Mouse (Mus musculus): ENCODE measurements around the gene Map2k5. TPM values are rescaled to one million over a fixed set of nuclear protein-coding genes. Genes with fewer than 3 reads are reported as not detected.
A peak's percentile ranks its signal among the peaks of the same experiment; 100 is the strongest.

The Map2k5 gene
- polyA plus RNA-seq, 1 experiment from 2014 or later, result 31.6 TPM

DNA sequence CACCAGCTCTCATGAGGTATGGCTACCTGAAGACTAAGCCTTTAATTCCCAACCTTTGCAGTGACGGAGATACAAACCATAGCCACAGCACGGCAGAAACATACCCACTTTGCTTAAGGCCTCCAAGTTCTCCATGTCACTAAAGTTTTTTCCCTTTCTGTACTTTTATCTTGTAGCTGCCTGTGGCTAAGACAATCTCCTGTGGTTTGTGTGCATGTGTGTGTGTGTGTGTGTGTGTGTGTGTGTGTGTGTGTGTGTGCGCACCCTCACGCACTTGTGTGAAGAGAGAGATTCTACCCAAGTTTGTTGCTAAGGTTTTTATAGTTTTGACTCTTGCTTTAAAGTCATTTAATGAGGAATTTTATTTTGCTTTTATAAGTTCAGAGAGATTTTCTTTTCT lies 5.1 kb upstream of the Map2k5 start:
- ATAC-seq (ENCODE audit: insufficient number of reproducible peaks, insufficient read depth, low FRiP score, low read depth), result no peak
- Histone ChIP-seq H3K9ac (replicated peaks; ENCODE audit: low read depth, low read length) (no peak overlapping the region), H3K4me1 (ENCODE audit: control insufficient read depth, insufficient read depth, low read length) (no peaks in the 10 kb centered on the region), H3K27ac (ENCODE audit: low read length) (no peak overlapping the region), H3K4me3 (ENCODE audit: low read depth, low read length) (no peak overlapping the region), H3K36me3 (ENCODE audit: control insufficient read depth, insufficient read depth, low read length) (no peaks in the 10 kb centered on the region), H3K9me3 (ENCODE audit: control insufficient read depth, low read depth, low read length) (no peaks in the 10 kb centered on the region), H3K27me3 (ENCODE audit: control insufficient read depth, insufficient read depth, low read length) (no peaks in the 10 kb centered on the region), H3K4me2 (replicated peaks; ENCODE audit: low read depth, low read length) (no peak overlapping the region)
- WGBS, result 95% methylated on average over 4 of the region's 4 CpGs

DNA sequence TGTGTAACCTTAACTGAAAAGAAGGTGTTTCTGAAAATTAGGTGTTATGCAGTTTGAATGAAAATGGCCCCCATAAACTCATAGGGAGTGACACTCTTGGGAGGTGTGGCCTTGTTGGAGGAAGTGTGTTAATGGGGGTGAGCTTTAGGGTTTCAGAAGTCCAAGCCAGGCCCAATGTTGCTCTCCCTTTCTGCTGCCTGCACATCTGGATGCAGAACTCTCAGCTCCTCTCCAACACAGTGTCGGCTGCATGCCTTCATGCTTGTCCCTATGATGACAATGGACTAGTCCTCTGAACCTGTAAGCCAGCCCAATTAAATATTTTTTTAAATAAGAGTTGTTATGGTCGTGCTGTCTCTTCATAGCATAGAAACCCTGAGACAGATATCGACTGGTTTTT lies 2.6 kb upstream of the Map2k5 start:
- no peak for ATAC-seq (ENCODE audit: insufficient number of reproducible peaks, insufficient read depth, low FRiP score, low read depth)
- Histone ChIP-seq H3K27ac (ENCODE audit: low read length) (no peak overlapping the region), H3K4me1 (ENCODE audit: control insufficient read depth, insufficient read depth, low read length) (peaks cover 12% of the 10 kb centered on the region; the same call in 1 of the 2 replicates), H3K36me3 (ENCODE audit: control insufficient read depth, insufficient read depth, low read length) (no peaks in the 10 kb centered on the region), H3K9ac (replicated peaks; ENCODE audit: low read depth, low read length) (no peak overlapping the region), H3K4me3 (ENCODE audit: low read depth, low read length) (no peak overlapping the region), H3K4me2 (replicated peaks; ENCODE audit: low read depth, low read length) (no peak overlapping the region), H3K9me3 (ENCODE audit: control insufficient read depth, low read depth, low read length) (no peaks in the 10 kb centered on the region), H3K27me3 (ENCODE audit: control insufficient read depth, insufficient read depth, low read length) (no peaks in the 10 kb centered on the region)
- 85% methylated on average over 3 of the region's 3 CpGs for WGBS

DNA sequence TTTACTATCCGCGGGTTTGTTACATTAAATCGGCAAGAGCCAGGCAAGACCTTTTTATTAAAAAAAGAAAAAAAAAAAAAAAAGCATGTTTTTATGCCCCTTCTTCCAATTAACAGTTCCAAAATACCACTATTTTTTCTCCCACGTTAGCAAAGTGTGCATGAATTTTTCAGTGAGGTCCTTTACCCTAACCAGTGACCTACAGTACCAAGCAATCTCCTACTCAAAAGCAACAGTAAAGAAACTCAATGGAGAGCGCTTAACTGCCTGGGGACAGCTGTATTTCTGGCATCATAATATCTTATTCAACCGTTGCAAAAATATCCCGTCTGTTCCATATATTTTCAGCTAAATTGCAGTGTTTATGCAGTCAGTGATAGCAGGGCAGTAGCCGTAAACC lies 472 bp upstream of the Map2k5 start:
- H3K4me1 ChIP-seq (ENCODE audit: control insufficient read depth, insufficient read depth, low read length), result peaks cover 14% of the 10 kb centered on the region; the same call in 1 of the 2 replicates
- no peaks in the 10 kb centered on the region for H3K27me3 ChIP-seq (ENCODE audit: control insufficient read depth, insufficient read depth, low read length)
- ATAC-seq (ENCODE audit: insufficient number of reproducible peaks, insufficient read depth, low FRiP score, low read depth), result no peak
- peak overlapping the region; percentile 83 for H3K4me3 ChIP-seq (ENCODE audit: low read depth, low read length)
- H3K9ac ChIP-seq (replicated peaks; ENCODE audit: low read depth, low read length), result peak overlapping the region; percentile 56
- peaks cover 4% of the 10 kb centered on the region; the same call in 1 of the 2 replicates for H3K36me3 ChIP-seq (ENCODE audit: control insufficient read depth, insufficient read depth, low read length)
- H3K9me3 ChIP-seq (ENCODE audit: control insufficient read depth, low read depth, low read length), result no peaks in the 10 kb centered on the region
- H3K4me2 ChIP-seq (replicated peaks; ENCODE audit: low read depth, low read length), result peak overlapping the region; percentile 92
- peak overlapping the region; percentile 66; the same call in 1 of the 2 replicates for H3K27ac ChIP-seq (ENCODE audit: low read length)
- 15% methylated on average over 8 of the region's 8 CpGs for WGBS

DNA sequence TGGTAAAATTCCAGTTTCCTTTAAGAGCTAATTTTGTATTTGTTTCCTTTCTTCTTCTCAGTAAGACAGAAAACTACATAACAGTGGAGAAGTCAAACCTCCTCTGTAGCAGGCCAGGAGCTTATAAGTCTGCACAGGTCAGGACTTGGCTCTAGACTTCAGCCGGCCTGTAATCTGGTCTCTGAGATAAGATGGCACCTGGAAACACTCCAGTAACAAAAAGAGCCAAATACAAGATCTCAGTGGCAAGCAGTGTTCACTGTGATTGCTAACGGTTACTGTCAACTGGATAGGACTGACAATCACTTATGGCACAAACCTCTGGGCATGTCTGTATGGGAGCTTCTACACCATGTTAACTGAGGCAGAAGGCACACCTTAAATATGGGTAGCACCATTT lies 4.4 kb downstream of the Map2k5 start:
- Histone ChIP-seq H3K4me2 (replicated peaks; ENCODE audit: low read depth, low read length) (no peak overlapping the region), H3K4me3 (ENCODE audit: low read depth, low read length) (no peak overlapping the region), H3K27me3 (ENCODE audit: control insufficient read depth, insufficient read depth, low read length) (no peaks in the 10 kb centered on the region), H3K9me3 (ENCODE audit: control insufficient read depth, low read depth, low read length) (no peaks in the 10 kb centered on the region), H3K4me1 (ENCODE audit: control insufficient read depth, insufficient read depth, low read length) (peaks cover 14% of the 10 kb centered on the region; the same call in 1 of the 2 replicates), H3K36me3 (ENCODE audit: control insufficient read depth, insufficient read depth, low read length) (peaks cover 8% of the 10 kb centered on the region; the same call in 1 of the 2 replicates), H3K27ac (ENCODE audit: low read length) (no peak overlapping the region), H3K9ac (replicated peaks; ENCODE audit: low read depth, low read length) (no peak overlapping the region)
- 67% methylated on average over 2 of the region's 2 CpGs for WGBS
- ATAC-seq (ENCODE audit: insufficient number of reproducible peaks, insufficient read depth, low FRiP score, low read depth), result no peak

DNA sequence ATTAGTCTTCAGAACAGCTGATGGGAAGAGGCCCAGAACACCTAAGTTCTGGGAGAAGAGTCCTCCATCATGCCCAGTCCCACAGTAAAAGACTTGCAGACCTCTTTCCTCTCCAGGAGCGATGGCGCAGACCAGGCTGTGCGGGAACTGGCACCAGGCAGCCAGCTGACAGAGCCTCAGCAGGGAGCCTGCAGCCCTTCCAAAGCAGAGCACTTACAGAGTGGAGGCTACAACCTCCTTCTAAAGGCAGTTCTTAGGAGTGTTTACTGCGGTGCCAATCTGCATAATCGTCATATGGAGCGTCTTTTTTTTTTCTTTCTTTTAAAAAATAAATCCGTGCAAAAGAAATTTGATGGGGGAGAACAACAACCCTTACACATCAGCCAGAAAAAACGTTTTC lies 5.2 kb downstream of the Map2k5 start:
- H3K9me3 ChIP-seq (ENCODE audit: control insufficient read depth, low read depth, low read length), result no peaks in the 10 kb centered on the region
- no peak for ATAC-seq (ENCODE audit: insufficient number of reproducible peaks, insufficient read depth, low FRiP score, low read depth)
- WGBS, result 76% methylated on average over 8 of the region's 8 CpGs
- H3K27me3 ChIP-seq (ENCODE audit: control insufficient read depth, insufficient read depth, low read length), result no peaks in the 10 kb centered on the region
- H3K9ac ChIP-seq (replicated peaks; ENCODE audit: low read depth, low read length), result no peak overlapping the region
- no peak overlapping the region for H3K4me3 ChIP-seq (ENCODE audit: low read depth, low read length)
- H3K4me2 ChIP-seq (replicated peaks; ENCODE audit: low read depth, low read length), result no peak overlapping the region
- H3K4me1 ChIP-seq (ENCODE audit: control insufficient read depth, insufficient read depth, low read length), result peaks cover 14% of the 10 kb centered on the region; the same call in 1 of the 2 replicates
- no peak overlapping the region for H3K27ac ChIP-seq (ENCODE audit: low read length)
- H3K36me3 ChIP-seq (ENCODE audit: control insufficient read depth, insufficient read depth, low read length), result peaks cover 8% of the 10 kb centered on the region; the same call in 1 of the 2 replicates

DNA sequence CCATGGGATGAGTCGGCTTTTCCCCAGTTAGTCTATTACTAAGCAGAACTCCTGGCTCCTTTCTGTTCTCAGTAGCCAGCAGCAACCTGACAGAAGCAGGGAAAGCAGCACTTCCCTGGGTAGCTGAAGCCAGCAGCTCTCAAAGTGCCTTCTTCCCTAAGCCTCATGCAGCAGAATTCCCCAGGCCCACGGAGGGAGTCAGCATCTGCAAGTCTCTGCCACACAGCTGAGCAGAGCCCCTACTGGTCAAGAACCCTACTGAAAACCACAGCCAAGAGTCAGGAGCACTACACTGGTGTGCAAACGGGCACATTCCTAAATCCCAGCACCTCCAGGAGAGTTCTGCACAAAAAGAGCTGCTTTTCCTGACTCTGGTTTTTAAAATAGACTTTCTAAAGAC lies 17.3 kb downstream of the Map2k5 start:
- H3K9me3 ChIP-seq (ENCODE audit: control insufficient read depth, low read depth, low read length), result no peaks in the 10 kb centered on the region
- no peak for ATAC-seq (ENCODE audit: insufficient number of reproducible peaks, insufficient read depth, low FRiP score, low read depth)
- WGBS, result 57% methylated on average over 3 of the region's 3 CpGs
- no peaks in the 10 kb centered on the region for H3K4me1 ChIP-seq (ENCODE audit: control insufficient read depth, insufficient read depth, low read length)
- H3K4me2 ChIP-seq (replicated peaks; ENCODE audit: low read depth, low read length), result no peak overlapping the region
- no peaks in the 10 kb centered on the region for H3K27me3 ChIP-seq (ENCODE audit: control insufficient read depth, insufficient read depth, low read length)
- no peak overlapping the region for H3K27ac ChIP-seq (ENCODE audit: low read length)
- H3K36me3 ChIP-seq (ENCODE audit: control insufficient read depth, insufficient read depth, low read length), result no peaks in the 10 kb centered on the region; the same call in 1 of the 2 replicates
- H3K4me3 ChIP-seq (ENCODE audit: low read depth, low read length), result no peak overlapping the region
- H3K9ac ChIP-seq (replicated peaks; ENCODE audit: low read depth, low read length), result no peak overlapping the region

DNA sequence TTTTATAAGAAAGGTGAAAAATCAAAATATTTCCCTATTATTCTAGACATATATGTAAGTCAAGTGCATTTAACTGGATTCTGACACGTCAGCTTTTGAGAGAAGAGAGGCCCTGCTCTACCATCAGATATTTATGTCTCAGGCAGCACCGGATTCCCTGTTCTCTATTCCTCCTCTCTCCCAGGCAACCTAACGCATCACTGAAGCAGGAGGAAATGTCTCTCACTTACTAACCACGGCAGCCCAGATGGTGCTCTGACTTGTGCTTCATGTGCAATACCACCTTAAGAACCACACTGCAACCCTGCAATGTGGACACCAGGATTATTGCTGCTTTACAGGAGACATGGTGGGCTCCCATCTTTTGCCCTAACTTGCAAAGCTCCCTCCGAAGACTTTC lies 18.7 kb downstream of the Map2k5 start:
- H3K4me2 ChIP-seq (replicated peaks; ENCODE audit: low read depth, low read length), result no peak overlapping the region
- ATAC-seq (ENCODE audit: insufficient number of reproducible peaks, insufficient read depth, low FRiP score, low read depth), result no peak
- no peaks in the 10 kb centered on the region for H3K4me1 ChIP-seq (ENCODE audit: control insufficient read depth, insufficient read depth, low read length)
- H3K4me3 ChIP-seq (ENCODE audit: low read depth, low read length), result no peak overlapping the region
- H3K9ac ChIP-seq (replicated peaks; ENCODE audit: low read depth, low read length), result no peak overlapping the region
- 81% methylated on average over 5 of the region's 5 CpGs for WGBS
- no peaks in the 10 kb centered on the region for H3K9me3 ChIP-seq (ENCODE audit: control insufficient read depth, low read depth, low read length)
- no peaks in the 10 kb centered on the region for H3K27me3 ChIP-seq (ENCODE audit: control insufficient read depth, insufficient read depth, low read length)
- H3K36me3 ChIP-seq (ENCODE audit: control insufficient read depth, insufficient read depth, low read length), result no peaks in the 10 kb centered on the region; the same call in 1 of the 2 replicates
- no peak overlapping the region for H3K27ac ChIP-seq (ENCODE audit: low read length)

DNA sequence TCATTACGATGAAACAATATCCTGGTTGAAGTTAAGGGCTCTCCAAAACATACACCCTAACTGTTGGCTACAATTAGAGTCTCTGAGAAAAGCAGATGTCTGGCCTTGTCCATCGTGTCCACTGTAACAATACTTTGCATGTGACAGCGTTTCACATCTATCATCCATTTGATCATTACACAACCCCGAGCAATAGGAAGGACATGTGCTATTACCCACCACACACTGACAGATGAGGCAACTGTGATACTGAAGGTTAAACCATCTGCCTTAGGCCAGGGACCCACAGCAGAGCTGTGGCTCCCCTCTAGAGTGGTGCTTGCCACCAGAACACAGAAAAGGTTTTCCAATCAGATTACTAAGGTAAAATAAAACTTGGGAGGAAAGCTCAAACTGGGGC lies 21.0 kb downstream of the Map2k5 start:
- Histone ChIP-seq H3K4me3 (ENCODE audit: low read depth, low read length) (no peak overlapping the region), H3K4me2 (replicated peaks; ENCODE audit: low read depth, low read length) (no peak overlapping the region), H3K9ac (replicated peaks; ENCODE audit: low read depth, low read length) (no peak overlapping the region), H3K27me3 (ENCODE audit: control insufficient read depth, insufficient read depth, low read length) (no peaks in the 10 kb centered on the region), H3K4me1 (ENCODE audit: control insufficient read depth, insufficient read depth, low read length) (no peaks in the 10 kb centered on the region), H3K36me3 (ENCODE audit: control insufficient read depth, insufficient read depth, low read length) (no peaks in the 10 kb centered on the region; the same call in 1 of the 2 replicates), H3K9me3 (ENCODE audit: control insufficient read depth, low read depth, low read length) (no peaks in the 10 kb centered on the region), H3K27ac (ENCODE audit: low read length) (no peak overlapping the region)
- 74% methylated on average over 4 of the region's 4 CpGs for WGBS
- ATAC-seq (ENCODE audit: insufficient number of reproducible peaks, insufficient read depth, low FRiP score, low read depth), result no peak

DNA sequence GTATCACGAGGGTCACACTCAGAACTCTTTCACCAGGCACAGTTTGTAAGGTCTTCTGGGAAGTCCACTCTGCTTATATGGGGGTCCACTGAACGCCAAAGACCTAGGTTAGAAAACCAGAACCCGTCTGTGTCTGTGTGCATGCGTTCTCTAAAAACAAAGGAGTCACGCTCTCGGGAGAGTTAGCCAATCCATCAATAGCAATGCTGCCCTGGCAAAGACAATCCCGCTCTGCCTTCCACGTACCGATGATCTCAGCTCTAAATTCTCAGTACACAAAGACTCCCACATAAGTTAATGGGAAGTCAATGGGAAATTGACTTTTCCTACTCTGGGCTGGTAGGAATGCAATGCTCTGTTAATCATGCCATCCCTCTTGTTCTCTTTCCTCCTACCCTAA lies 21.4 kb downstream of the Map2k5 start:
- Histone ChIP-seq H3K36me3 (ENCODE audit: control insufficient read depth, insufficient read depth, low read length) (no peaks in the 10 kb centered on the region; the same call in 1 of the 2 replicates), H3K9me3 (ENCODE audit: control insufficient read depth, low read depth, low read length) (no peaks in the 10 kb centered on the region), H3K4me1 (ENCODE audit: control insufficient read depth, insufficient read depth, low read length) (no peaks in the 10 kb centered on the region), H3K27me3 (ENCODE audit: control insufficient read depth, insufficient read depth, low read length) (no peaks in the 10 kb centered on the region), H3K4me3 (ENCODE audit: low read depth, low read length) (no peak overlapping the region), H3K4me2 (replicated peaks; ENCODE audit: low read depth, low read length) (no peak overlapping the region), H3K9ac (replicated peaks; ENCODE audit: low read depth, low read length) (no peak overlapping the region), H3K27ac (ENCODE audit: low read length) (no peak overlapping the region)
- ATAC-seq (ENCODE audit: insufficient number of reproducible peaks, insufficient read depth, low FRiP score, low read depth), result no peak
- WGBS, result 57% methylated on average over 9 of the region's 9 CpGs
